Mouse (Mus musculus) adrenal gland (tissue): ENCODE measurements around the gene Cacna2d1.

Source experiments
- intact Hi-C: fragments of 180-260 bp; cut with DNase I; formaldehyde crosslinking; loops from one replicate; pipeline ENCODE4 v1.15.1; 2025

Gene Cacna2d1

DNA sequence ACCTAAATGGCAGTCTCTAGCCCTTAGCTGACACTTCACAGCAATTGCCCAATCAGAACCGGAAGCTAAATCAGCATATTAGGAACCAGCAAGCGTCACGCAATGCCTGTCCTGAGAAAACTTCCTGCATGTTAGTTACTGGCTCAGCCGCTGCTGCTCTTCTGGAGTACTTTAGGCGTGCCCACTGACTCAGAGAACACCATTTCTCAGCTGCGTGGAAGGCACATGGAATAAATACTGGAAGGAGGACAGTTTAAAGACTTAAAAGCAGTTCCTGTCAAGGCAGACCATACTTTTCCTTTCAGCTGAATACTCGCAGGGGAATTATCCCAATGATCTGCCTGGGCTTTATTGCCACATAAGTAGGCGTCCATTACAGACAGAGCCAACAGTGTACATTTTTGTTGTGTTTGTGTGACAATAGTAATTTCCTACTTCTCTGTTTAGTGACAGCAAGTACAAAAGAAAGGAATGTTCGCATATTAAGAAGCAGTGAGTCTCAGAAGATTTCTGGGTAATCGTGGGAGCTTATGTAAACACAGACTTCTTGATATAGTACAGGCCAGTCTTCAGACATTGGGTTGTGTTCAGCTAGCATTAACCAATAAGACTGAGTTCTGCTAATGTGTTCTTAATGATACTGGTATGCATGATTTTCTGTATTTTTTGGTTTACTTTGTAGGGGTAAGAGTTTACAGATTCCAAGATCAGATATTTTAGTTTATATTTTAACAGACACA lies 113.1 kb downstream of the Cacna2d1 start:
- intact Hi-C loops: no loop called here

DNA sequence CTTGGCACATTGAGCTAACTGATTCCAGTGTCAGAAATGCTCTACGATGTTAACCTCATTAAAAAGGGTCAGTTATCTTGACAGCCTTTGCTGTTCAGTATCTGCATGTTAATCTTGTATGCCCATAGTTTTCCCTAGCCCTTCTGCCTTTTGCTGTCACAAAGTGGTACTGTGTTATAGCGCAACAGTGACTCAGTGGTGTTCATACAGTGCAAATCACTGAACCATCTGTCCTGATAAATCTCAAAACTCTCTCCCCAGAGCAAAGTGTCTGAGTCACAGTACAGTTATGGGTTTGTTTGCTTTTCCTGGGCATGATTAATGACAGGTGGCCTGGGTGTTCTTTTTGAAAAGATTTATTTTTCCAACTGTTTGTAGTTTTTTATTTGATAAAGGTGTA lies 122.3 kb downstream of the Cacna2d1 start:
- intact Hi-C loops: no loop called here

DNA sequence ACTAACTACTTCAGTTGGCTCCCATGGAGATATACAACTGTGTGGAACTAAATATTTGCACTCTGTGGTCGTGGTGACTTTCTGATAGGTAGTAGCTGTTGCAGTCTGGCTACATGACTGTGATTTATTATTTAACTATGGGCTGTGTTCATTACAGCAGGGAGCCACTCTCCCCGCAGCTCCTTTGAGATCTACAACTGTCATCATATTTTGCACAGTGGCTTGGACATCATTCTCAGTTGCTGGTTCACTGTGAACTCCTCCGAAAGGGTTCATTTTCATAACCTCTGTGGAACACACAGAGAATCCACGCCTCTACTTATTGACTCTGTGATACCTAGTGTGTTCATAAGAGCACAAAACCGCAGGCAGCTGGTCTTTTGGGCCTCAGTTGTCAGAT lies 128.3 kb downstream of the Cacna2d1 start:
- intact Hi-C loops: no loop called here

DNA sequence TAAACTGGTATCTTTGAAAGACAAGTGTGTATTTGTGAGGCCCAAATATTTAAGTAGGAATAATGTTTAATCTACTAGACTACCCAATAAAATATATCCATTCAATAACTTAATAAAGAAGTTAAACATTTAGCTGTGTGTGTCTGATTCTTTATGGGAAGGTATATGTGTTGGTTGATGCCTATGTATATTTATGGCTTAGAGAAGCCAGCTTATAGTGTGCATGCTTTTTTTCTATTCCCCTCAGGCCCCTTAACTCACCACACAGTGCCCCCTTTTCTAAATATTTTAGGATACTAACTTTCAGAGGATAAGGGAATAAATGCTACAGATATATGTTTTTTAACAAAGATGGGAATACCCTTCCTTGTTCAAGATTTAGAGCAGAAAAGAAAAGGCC lies 128.8 kb downstream of the Cacna2d1 start:
- intact Hi-C loops: no loop called here

DNA sequence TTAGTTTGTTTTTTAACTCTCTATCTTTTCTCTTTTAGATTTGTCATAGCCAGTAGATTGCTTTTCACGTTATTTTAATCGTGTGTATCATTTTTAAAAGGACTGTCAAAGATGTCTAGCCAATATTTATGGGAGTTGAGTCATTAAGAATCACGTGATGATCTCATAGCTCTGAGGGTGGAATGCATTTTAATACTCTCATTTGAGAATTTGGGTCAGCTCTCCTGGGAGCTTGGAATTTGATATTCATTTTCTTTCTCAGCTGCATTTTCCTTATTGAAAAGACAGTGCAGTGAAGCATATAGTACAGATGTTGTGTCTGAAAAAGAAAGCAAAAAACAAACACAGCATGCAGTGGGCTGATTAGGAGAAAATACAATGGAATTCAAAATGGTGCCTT lies 129.5 kb downstream of the Cacna2d1 start:
- intact Hi-C loops: no loop called here

DNA sequence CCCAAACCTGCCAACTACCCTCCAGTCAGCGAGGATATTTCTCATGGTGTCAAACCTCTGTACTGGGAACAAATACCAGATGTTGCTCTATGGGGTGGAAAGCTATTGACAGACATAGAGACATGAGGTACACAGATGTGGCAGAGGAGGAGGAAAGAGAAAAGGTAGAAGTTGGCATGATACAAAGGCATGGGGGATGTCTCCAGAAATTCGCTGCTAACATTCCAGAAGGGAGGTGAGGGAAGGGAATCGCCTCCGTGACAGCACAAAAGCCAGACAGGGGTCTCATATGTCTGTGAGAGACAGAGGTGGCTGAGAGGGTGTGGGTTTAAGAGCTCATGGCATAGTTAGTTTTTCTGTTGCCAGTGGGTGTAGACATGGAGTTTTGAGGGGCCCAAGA lies 131.3 kb downstream of the Cacna2d1 start:
- intact Hi-C loops: no loop called here

DNA sequence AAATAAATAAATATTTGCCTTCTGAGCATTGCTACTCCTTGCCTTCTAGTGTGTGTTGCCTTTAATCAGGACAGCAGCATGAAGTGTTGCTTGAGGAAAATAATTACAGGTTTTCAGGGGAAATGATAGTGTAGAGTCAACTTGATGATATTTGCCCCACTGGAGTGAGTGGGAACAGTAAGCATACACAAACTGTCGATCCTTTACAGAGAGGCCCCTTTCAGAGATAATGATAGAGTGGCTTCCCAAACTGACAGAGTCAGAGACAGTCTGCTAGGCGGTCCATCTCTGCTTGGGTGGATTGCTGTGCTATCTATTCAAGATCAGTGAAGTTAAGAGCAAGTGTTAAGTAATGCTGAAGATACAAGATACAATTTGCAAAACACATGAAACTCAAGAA lies 147.8 kb downstream of the Cacna2d1 start:
- intact Hi-C loops: no loop called here

DNA sequence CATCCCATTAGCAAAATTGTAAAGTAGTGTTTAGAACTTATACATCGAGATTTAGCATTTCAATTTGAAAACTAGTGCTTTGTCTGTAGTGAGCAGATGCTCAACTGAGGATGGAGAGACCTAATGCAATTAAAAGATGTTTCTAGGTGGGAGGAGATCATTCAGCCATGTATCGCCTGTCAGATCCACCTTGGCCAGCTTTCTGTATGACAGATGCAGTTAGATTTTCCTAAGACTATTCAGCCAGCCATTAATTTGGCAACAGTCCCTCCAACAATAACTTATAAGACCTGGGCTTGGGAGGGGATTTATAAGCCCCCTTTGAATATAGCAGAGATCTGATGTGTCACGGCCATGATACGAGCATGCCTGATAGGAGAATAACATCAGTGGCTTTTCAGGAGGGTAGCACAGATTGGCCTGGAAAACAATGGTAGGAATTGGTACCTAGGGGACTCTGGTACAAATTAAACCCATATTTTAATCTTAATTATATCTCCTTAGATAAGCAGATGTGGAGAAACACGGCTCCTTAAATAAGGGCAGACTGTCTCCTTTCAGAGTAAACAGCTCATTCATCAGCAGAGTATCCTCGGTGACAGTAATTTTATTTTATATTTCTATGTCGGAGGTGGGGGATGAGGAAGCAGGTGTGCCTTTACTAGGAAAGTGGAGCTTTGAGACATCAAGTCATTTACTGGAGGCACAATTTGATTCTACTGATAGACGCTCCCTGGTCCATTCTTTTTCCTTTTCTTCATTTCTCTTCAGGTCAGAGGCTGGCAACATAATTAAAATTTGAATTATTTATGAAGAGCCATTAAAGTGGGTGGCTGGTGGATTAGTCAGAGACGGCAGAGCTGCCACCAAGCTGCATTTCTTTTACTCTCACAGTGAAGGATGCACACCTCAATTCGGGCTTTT lies 152.8 kb downstream of the Cacna2d1 start:
- intact Hi-C loops: no loop called here

DNA sequence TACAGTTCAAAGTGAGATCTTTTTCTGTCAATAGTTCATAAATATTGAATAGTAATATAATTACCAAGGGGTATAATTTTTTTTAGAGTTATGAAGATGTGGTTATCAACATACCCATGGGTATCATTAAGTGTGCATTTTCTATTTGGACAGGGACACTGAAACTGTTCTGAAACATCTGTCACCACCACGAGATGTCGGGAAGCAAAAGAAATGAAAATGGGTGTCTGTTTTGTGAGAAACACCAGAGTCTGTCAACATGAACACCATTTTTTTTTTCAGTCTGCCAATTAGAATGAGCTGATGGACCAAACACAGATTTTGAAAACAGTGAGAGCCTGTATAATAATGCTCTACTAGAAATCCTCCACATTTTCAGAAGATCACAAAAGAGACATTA lies 153.5 kb downstream of the Cacna2d1 start:
- intact Hi-C loops: no loop called here

DNA sequence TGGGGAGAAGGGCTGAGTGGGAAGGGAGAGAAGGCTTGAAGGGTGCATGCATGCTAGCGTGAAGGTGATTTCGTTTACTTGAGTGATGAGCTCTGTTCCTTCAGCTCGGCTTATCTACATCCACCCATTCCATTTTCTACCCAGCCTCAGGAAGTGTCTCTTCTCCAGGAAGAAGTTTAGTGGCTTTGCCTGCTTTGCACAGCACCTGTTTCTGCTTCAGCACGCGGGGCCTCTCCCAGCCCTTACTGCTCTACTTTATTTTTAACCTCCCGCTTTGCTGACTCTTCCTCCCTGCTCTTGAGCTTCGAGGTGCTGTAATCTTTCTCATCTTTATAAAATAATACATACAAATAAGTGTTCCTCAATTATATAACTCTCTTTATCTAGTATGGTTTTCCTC lies 158.0 kb downstream of the Cacna2d1 start:
- intact Hi-C loops: no loop called here

DNA sequence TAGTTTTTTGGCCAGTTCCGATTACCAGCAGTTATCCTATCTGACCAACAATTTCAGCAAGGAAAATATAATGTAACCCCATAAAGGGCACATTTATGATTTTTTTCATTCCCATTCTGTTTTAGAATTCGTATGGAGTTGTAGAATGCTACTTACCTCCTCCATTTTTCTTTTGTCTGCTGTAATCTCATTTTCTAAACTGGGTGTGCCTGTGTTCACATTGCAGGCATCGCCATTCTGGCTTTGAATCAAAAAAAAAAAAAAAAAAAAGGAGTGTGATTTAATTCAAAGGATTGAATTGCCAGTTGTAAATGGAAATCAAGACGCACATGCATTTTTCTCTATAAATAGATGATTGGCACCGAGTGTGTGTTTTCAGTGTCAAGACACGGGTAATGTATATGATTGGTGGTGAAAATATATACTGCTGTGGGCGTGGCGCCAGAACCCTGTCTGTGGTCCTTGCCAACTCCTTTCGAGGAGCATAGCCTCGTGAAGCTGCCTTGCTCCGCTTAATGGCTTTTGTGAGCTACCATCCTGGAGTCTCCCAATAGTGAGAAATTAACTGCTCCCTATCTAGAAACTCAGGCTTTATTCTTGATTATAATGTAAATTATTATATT lies 158.7 kb downstream of the Cacna2d1 start:
- intact Hi-C loops: no loop called here

DNA sequence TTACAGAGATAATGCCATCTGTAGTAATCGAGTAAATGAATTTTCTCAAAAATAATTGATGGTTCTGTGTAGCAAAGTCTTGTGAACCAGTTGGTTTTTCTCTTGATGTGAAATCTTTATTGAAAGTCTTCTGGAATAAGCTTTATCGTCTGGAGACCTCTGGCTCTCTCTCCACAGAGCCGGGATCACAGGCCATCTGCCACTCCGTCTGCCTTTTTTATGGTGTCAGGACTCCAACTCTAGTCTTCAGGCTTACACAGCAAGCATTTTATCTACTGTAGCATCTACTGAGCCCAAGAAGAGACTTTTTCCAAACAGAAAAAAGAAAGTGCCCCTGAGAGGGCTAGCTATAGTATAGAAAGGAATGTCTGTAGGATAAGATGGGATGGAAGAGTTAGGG lies 160.9 kb downstream of the Cacna2d1 start:
- intact Hi-C loops: no loop called here

DNA sequence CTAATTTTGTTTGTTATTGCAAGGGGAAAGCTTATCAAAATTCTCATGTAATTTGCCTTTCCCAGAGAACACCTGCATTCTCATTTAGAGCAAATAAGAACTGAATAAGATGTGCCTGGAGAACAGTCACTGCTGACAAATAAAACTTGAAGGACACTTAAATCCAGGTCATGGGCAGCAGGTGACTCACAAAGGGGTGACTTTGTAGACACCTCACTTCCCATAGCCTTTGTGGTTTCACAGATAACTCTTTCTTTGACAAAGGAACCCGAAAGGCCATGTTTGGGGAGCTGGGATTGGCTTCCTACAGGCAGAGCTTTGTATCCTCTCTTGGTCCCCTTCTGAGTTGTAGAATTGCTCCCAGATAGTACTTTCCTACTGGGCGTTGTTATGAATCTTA lies 164.3 kb downstream of the Cacna2d1 start:
- intact Hi-C loops: no loop called here

DNA sequence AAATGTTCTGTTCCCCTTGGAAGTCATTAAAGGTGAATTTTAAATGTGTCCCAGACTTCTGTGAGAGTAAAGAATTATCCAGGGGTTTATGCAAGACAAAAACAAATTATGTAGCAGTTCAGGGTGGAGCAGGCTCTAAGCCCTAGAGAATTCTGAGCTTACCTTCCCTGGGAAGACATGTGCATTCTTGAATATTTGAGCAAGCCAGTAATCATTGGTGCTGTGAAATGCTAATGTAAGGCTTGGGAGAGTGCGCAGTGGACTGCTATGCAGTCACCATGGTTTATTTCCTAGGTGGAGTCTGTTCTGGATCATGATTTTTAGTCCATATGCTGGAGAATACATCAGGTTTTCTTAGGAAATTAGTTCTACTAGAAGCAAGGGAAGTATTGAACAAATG lies 167.3 kb downstream of the Cacna2d1 start:
- intact Hi-C loops: no loop called here

DNA sequence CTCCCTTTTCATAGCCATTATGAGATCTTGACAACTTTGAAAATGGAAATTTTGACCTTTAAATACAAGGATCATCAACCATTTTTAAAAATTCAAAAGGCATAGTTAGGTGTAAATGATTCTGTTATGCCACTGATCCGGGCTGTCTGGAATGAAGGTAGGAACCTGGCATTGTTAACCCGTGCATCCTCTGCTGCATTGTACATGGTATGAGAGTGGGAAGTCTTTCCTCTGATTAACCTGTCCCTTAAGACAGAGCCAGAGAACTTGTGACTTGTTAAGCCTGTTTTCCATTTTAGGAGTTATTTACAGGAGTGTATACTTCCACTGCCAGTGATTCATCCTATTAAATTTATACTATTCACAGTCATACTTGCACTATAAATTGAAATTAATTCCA lies 171.2 kb downstream of the Cacna2d1 start:
- intact Hi-C loops: no loop called here

DNA sequence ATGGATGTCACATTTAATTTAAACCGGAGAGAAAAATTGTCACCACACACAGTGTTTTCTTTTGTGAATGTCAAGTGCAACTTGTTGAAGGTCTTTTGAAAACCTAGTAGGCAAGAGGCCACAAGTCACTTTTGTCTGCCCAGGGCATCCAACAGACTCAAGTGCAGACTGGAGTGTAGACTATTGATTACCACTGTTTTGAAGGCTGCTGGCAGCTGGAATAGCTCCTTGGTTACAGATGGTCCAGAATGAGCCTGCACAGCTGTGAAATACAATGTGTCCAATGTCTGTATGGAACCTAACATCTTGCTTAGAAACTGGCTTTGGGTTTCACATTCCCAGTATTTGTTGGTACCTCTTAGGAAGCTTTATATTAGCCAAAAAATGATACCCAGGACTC lies 176.2 kb downstream of the Cacna2d1 start:
- intact Hi-C loops: no loop called here

DNA sequence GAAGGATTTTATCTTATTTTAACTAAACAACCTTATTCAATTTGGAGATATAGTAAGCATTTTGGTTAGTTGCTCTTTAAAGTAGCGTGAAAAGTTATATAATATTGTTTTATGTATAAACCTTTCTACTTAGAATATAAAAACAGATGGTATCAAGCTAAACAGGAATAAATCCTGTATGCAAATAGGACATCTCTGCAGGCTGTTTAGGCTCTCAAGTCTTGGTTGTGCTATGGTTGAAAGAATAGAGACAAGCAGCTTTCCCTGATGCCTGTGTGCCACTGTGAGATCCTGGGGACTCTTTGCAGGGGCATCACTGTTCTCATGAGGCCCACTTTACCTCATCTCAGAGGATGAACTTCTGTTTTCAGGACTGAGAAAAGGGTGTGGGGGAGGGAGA lies 179.4 kb downstream of the Cacna2d1 start:
- intact Hi-C loops: no loop called here

DNA sequence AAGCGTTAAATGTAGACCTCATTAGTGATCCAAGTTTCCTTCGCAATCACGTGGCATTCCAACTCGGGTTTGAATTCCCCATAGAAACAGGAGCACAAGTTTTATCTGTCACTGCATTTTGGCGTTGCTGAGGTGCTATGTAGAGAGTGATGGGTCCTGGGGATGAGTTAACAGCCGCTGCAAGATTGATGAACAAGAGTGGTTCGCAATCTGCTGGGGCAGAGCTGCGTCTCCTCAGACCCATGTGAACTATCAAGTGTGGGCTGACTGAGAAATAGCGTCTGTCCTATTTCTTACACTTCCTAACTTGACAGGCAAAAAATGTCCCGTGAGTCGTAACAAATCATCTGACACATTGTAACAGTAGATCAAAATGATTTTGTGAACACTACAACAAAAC lies 186.8 kb downstream of the Cacna2d1 start:
- intact Hi-C loops: loop anchor here (10.0 kb wide), 1 partner anchor 277 kb away; no protein-coding TSS in a partner anchor

DNA sequence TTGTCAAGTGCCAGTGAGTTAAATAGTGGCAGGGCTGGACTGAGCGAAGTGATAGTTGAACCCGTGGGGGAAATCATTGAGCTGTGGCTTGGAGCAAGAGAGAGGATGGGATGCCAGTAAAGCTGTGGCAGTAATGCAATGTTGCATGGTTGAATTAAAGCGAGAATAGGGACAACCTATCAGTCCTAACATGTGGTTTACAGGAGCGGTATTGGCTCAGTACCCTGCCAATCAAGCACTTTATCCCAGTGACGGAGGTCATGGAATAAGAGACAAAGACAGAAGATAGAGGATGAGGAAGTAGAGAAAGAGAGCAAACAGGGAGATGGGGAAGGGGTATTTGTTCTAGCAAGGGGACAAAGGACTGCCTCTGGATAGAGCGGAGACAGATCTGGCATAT lies 187.6 kb downstream of the Cacna2d1 start:
- intact Hi-C loops: loop anchor here (10.0 kb wide), 1 partner anchor 277 kb away; no protein-coding TSS in a partner anchor

DNA sequence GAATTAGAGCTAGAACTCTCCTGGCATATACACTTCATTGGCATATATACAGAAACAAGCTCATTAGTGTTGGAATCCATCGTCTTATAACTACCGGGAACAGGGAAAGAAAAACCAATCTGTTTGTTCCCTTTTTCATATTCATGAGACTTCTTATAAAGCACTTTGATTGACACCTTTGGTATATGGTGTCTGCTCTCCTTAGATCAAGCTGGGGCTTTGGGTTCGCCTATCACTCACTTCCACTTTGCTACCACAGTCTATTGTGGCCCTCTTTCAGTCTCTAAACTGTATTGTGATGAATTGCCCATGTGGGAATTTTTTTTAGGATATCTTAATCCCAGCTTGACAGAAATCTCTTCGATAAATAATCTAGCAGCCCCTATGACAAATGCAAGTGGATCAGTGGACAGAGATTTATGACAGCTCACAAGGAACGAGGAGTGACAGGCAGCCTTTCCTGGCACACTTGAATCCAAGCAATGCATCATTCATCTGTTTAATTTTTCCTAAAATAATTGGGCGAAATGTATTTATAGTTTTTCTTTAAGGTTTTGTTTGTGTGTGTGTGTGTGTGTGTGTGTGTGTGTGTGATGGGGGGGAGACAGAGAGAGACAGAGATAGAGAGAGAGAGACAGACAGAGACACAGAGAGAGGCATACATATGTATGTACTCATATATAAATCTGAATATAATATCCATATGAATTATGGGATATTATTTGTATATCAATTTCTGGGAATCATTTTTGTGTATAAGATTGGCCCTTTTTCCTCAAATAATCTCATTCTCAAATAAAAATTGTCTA lies 200.0 kb downstream of the Cacna2d1 start:
- intact Hi-C loops: no loop called here

DNA sequence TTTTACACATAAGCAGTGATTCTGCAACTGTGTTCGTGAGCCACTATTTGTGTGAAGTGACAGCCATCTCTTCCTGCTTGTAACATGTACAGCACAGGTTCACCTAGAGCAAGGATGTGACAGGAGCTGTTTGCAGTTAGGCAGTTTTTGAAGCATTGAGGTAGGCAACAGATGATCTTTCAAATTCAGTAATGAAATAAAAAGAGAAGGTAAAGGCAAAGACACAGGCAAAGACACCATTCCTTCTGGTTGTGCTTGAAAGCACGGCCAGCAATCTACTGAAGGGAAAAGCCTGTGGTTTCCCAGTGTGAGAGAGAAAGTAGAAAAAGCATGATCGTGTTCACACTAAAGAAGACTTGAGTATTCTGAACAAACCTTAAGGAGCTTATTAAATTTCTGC lies 201.5 kb downstream of the Cacna2d1 start:
- intact Hi-C loops: no loop called here
